16 mouse cellular contexts compared by ENCODE assay signal in the genomic region with DNA sequence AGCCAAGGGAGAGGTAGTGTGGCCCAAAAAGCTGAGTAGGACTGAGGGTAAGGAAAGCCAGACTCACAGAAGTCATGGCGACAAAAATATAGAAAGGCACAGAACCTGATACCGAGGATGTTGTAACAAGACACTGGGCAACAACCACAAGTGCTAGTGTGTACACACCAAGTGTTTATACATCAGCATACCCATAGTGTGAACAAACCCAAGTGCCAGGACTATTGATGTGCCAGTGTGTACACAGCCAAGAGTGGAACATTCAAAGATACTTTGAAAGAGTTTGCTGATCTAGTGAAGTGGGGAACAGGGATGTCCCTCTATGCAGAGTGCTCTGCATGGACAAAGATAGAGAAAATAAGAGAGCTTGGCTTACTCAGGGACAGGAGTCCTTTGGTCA. TPM values are rescaled to one million over a fixed set of nuclear protein-coding genes. Genes with fewer than 3 reads are reported as not detected.
A peak's percentile ranks its signal among the peaks of the same experiment; 100 is the strongest.
DNase-seq lines count a peak whose midpoint lies in the region; ATAC-seq lines count a peak whose summit lies in the region.
"Had no signal": no experiment of that assay in that cellular context is flagged by ENCODE, and none has a peak within 500 bp of the region (broad histone marks: within the 10 kb centered on the region; RNA-seq: fewer than 3 reads in every experiment).

No protein-coding gene starts in this region.

- DNase-seq in heart, postnatal 36 days = no peak
- DNase-seq in lung, postnatal 10 days = no peak
- no peak for DNase-seq in midbrain, embryonic 14.5 days
- DNase-seq: adrenal gland, postnatal 36 days; cerebellum, adult 2 months; kidney, adult 9 months; right cerebral cortex, postnatal 4 days; thymus, postnatal 36 days had no signal

- no peak overlapping the region for H3K4me2 ChIP-seq in heart, embryonic 13.5 days
- no peak overlapping the region for H3K4me2 ChIP-seq in lung, embryonic 15.5 days
- H3K4me2 ChIP-seq in embryonic facial prominence, embryonic 13.5 days = no peak overlapping the region
- no peak overlapping the region for H3K4me2 ChIP-seq in limb, embryonic 15.5 days
- no peak overlapping the region for H3K4me2 ChIP-seq in midbrain, embryonic 15.5 days
- no peak overlapping the region for H3K4me2 ChIP-seq in midbrain, embryonic 14.5 days (ENCODE audit: low read length)
- H3K4me2 ChIP-seq: forebrain, embryonic 12.5 days; midbrain, embryonic 11.5 days had no signal

- no peak for ATAC-seq in heart, embryonic 13.5 days (ENCODE audit: extremely low read depth, insufficient number of reproducible peaks, low FRiP score, low TSS enrichment)
- ATAC-seq in lung, embryonic 15.5 days (ENCODE audit: borderline replicate concordance, extremely low read depth, low FRiP score, low TSS enrichment) = no peak
- ATAC-seq in embryonic facial prominence, embryonic 13.5 days (ENCODE audit: insufficient number of reproducible peaks, insufficient read depth, low FRiP score, low TSS enrichment, low read depth) = no peak
- no peak for ATAC-seq in limb, embryonic 15.5 days (ENCODE audit: insufficient number of reproducible peaks, low FRiP score, low TSS enrichment, low read depth)
- no peak for ATAC-seq in midbrain, embryonic 15.5 days (replicated peaks)
- no peak for ATAC-seq in midbrain, embryonic 14.5 days (ENCODE audit: low FRiP score, low TSS enrichment)
- ATAC-seq: inflammation-experienced regulatory T-cells, adult 6 months had no signal

- intact Hi-C loops in heart, postnatal 36 days (cut with DNase I) = no loop called here

- H3K27ac ChIP-seq in heart, embryonic 13.5 days (replicated peaks) = peak overlapping the region; percentile 13; the same call in 1 of the 2 replicates
- H3K27ac ChIP-seq in lung, embryonic 15.5 days = peak overlapping the region; percentile 53
- H3K27ac ChIP-seq in embryonic facial prominence, embryonic 13.5 days = peak overlapping the region; percentile 71; the same call in 1 of the 2 replicates
- peak overlapping the region; percentile 88 for H3K27ac ChIP-seq in limb, embryonic 15.5 days
- no peak overlapping the region for H3K27ac ChIP-seq in midbrain, embryonic 15.5 days
- H3K27ac ChIP-seq in midbrain, embryonic 14.5 days (replicated peaks; ENCODE audit: low read depth, low read length) = no peak overlapping the region
- H3K27ac ChIP-seq: forebrain, embryonic 12.5 days had no signal

- H3K27me3 ChIP-seq in heart, embryonic 13.5 days (replicated peaks) = no peaks in the 10 kb centered on the region
- no peaks in the 10 kb centered on the region for H3K27me3 ChIP-seq in lung, embryonic 15.5 days
- no peaks in the 10 kb centered on the region for H3K27me3 ChIP-seq in embryonic facial prominence, embryonic 13.5 days
- H3K27me3 ChIP-seq in limb, embryonic 15.5 days = no peaks in the 10 kb centered on the region
- H3K27me3 ChIP-seq in midbrain, embryonic 15.5 days (replicated peaks) = no peaks in the 10 kb centered on the region
- H3K27me3 ChIP-seq in midbrain, embryonic 14.5 days (ENCODE audit: control insufficient read depth, insufficient read depth, low read length) = no peaks in the 10 kb centered on the region
- H3K27me3 ChIP-seq: forebrain, embryonic 12.5 days had no signal

- H3K9ac ChIP-seq in heart, embryonic 13.5 days = no peak overlapping the region
- H3K9ac ChIP-seq in lung, embryonic 15.5 days = no peak overlapping the region
- H3K9ac ChIP-seq in embryonic facial prominence, embryonic 13.5 days = no peak overlapping the region
- H3K9ac ChIP-seq in limb, embryonic 15.5 days = no peak overlapping the region
- H3K9ac ChIP-seq in midbrain, embryonic 15.5 days = no peak overlapping the region
- H3K9ac ChIP-seq in midbrain, embryonic 14.5 days (replicated peaks; ENCODE audit: low read length) = no peak overlapping the region
- H3K9ac ChIP-seq: forebrain, embryonic 12.5 days had no signal

- WGBS in heart, embryonic 13.5 days = 76% methylated on average over 2 of the region's 2 CpGs
- 32% methylated on average over 2 of the region's 2 CpGs for WGBS in lung, embryonic 15.5 days
- WGBS in embryonic facial prominence, embryonic 13.5 days = 67% methylated on average over 2 of the region's 2 CpGs
- 50% methylated on average over 2 of the region's 2 CpGs for WGBS in limb, embryonic 15.5 days
- WGBS in midbrain, embryonic 15.5 days = 88% methylated on average over 2 of the region's 2 CpGs
- 88% methylated on average over 2 of the region's 2 CpGs for WGBS in midbrain, embryonic 14.5 days

- no peak overlapping the region for H3K4me3 ChIP-seq in heart, embryonic 13.5 days
- no peak overlapping the region for H3K4me3 ChIP-seq in lung, embryonic 15.5 days
- H3K4me3 ChIP-seq in embryonic facial prominence, embryonic 13.5 days = no peak overlapping the region
- no peak overlapping the region for H3K4me3 ChIP-seq in limb, embryonic 15.5 days
- no peak overlapping the region for H3K4me3 ChIP-seq in midbrain, embryonic 15.5 days
- no peak overlapping the region for H3K4me3 ChIP-seq in midbrain, embryonic 14.5 days (replicated peaks; ENCODE audit: low read depth, low read length)
- H3K4me3 ChIP-seq: forebrain, embryonic 12.5 days had no signal

- H3K36me3 ChIP-seq in heart, embryonic 13.5 days = peaks cover 10% of the 10 kb centered on the region
- no peaks in the 10 kb centered on the region for H3K36me3 ChIP-seq in lung, embryonic 15.5 days
- peaks cover 12% of the 10 kb centered on the region; the same call in 1 of the 2 replicates for H3K36me3 ChIP-seq in embryonic facial prominence, embryonic 13.5 days
- H3K36me3 ChIP-seq in limb, embryonic 15.5 days = peaks cover 6% of the 10 kb centered on the region; the same call in 1 of the 2 replicates
- H3K36me3 ChIP-seq in midbrain, embryonic 15.5 days (replicated peaks) = 0 out of 2 replicates have a peak, but pooled peaks cover 2% of the 10 kb centered on the region
- no peaks in the 10 kb centered on the region for H3K36me3 ChIP-seq in midbrain, embryonic 14.5 days (ENCODE audit: control insufficient read depth, insufficient read depth, low read length)

- H3K4me1 ChIP-seq in heart, embryonic 13.5 days = peaks cover 36% of the 10 kb centered on the region
- peaks cover 38% of the 10 kb centered on the region for H3K4me1 ChIP-seq in lung, embryonic 15.5 days
- peaks cover 27% of the 10 kb centered on the region for H3K4me1 ChIP-seq in embryonic facial prominence, embryonic 13.5 days
- peaks cover 38% of the 10 kb centered on the region for H3K4me1 ChIP-seq in limb, embryonic 15.5 days
- H3K4me1 ChIP-seq in midbrain, embryonic 15.5 days = no peaks in the 10 kb centered on the region
- no peaks in the 10 kb centered on the region for H3K4me1 ChIP-seq in midbrain, embryonic 14.5 days (ENCODE audit: control insufficient read depth, insufficient read depth, low read length)

- no peaks in the 10 kb centered on the region for H3K9me3 ChIP-seq in heart, embryonic 13.5 days
- H3K9me3 ChIP-seq in lung, embryonic 15.5 days = no peaks in the 10 kb centered on the region
- no peaks in the 10 kb centered on the region for H3K9me3 ChIP-seq in embryonic facial prominence, embryonic 13.5 days
- no peaks in the 10 kb centered on the region for H3K9me3 ChIP-seq in limb, embryonic 15.5 days
- H3K9me3 ChIP-seq in midbrain, embryonic 15.5 days = no peaks in the 10 kb centered on the region
- no peaks in the 10 kb centered on the region for H3K9me3 ChIP-seq in midbrain, embryonic 14.5 days (ENCODE audit: control insufficient read depth, low read length)
- H3K9me3 ChIP-seq: forebrain, embryonic 12.5 days had no signal

RNA-seq across cellular contexts. Expression of a gene that starts 54.5 kb away (rescaled TPM):
- 28.4 and 30.1 TPM in 2 replicates for polyA plus RNA-seq in heart, embryonic 13.5 days (2015; fragmentation: Nextera tagmentation; extraction: Ambion mirVana)
- total RNA-seq in heart, postnatal 36 days (2021) = 10 to 100 TPM; 23.9 to 26.1 TPM
- polyA plus RNA-seq in lung, embryonic 15.5 days (2015; fragmentation: Nextera tagmentation; extraction: Ambion mirVana) = 50.4 and 54.0 TPM in 2 replicates
- polyA plus RNA-seq in embryonic facial prominence, embryonic 13.5 days (2015; fragmentation: Nextera tagmentation; extraction: Ambion mirVana) = 158 and 211 TPM in 2 replicates
- 114 and 119 TPM in 2 replicates for polyA plus RNA-seq in limb, embryonic 15.5 days (2015; fragmentation: Nextera tagmentation; extraction: Ambion mirVana)
- 43.0 and 44.3 TPM in 2 replicates for polyA plus RNA-seq in midbrain, embryonic 15.5 days (2015; fragmentation: Nextera tagmentation; extraction: Ambion mirVana)
- 38.3 and 50.5 TPM in 2 replicates for polyA plus RNA-seq in midbrain, embryonic 14.5 days (2014; fragmentation: Nextera tagmentation; extraction: Ambion mirVana)

Comparison
In these comparisons a context has a peak if more than half of its experiments do, and no peak if none do; other contexts are left out.
1. H3K27ac ChIP-seq: peak in heart, embryonic 13.5 days (single experiment), lung, embryonic 15.5 days (single experiment), embryonic facial prominence, embryonic 13.5 days (single experiment) and limb, embryonic 15.5 days (single experiment); none in midbrain, embryonic 15.5 days (single experiment) and midbrain, embryonic 14.5 days (single experiment).